Mouse (Mus musculus) T-helper 2 cell (primary cell): Measurements from ENCODE around the gene Sik2.

Experiments
- in situ Hi-C: fragments of 300-600 bp; cut with MboI, MseI; formaldehyde crosslinking; loops from one replicate; pipeline ENCODE4 v1.15.1; 2025; ENCODE audit warnings: high pct_unique_total_duplicates

The Sik2 gene

GRCm38 (mm10) chr9:50845081-50845480, 163.8 kb downstream of the Sik2 start, which contains the start of gene Ppp2r1b:
Ppp2r1b (plus strand) TSS chr9:50845301.
- in situ Hi-C loops = loop anchor here (10.0 to 25.0 kb wide), 2 partner anchors 300 to 442 kb away; partner anchors contain the start of gene Colca2
